Mouse (Mus musculus): ENCODE measurements around the gene Pianp. TPM values are rescaled to one million over a fixed set of nuclear protein-coding genes. Genes with fewer than 3 reads are reported as not detected.

The Pianp gene
- polyA plus RNA-seq (2016; fragmentation: Nextera tagmentation; extraction: Ambion mirVana), result 0.81 and 2.1 TPM in 2 replicates

GRCm38 (mm10) chr6:124996551-124997501 lies at the start of gene Pianp:
Pianp (plus strand) TSS chr6:124996694.
- H3K36me3 ChIP-seq, result no peaks in the 10 kb centered on the region
- H3K27ac ChIP-seq (replicated peaks), result peak within 1 kb of the TSS; percentile 75
- peak; percentile 76 for DNase-seq (ENCODE audit: low spot score)
- peaks cover 100% of the 10 kb centered on the region for H3K27me3 ChIP-seq (ENCODE audit: low read depth, poor library complexity, severe bottlenecking)
- under 1% methylated on average over 69 of the region's 78 CpGs for WGBS
- peaks cover 30% of the 10 kb centered on the region for H3K4me1 ChIP-seq
- H3K4me3 ChIP-seq, result peak within 1 kb of the TSS; percentile 67
- H3K9me3 ChIP-seq (replicated peaks), result no peaks in the 10 kb centered on the region

- Histone ChIP-seq H3K4me3 (no peak overlapping the region), H3K27me3 (ENCODE audit: low read depth, poor library complexity, severe bottlenecking) (no peaks in the 10 kb centered on the region), H3K9me3 (replicated peaks) (peaks cover 11% of the 10 kb centered on the region), H3K27ac (replicated peaks) (no peak overlapping the region), H3K36me3 (peaks cover 42% of the 10 kb centered on the region), H3K4me1 (no peaks in the 10 kb centered on the region)
- no peak for DNase-seq (ENCODE audit: low spot score)
- WGBS, result 86% methylated on average over 2 of the region's 2 CpGs
These were observed 42.3 kb upstream of the Pianp start for GRCm38 (mm10) chr6:124953991-124954715.

- Histone ChIP-seq H3K4me1 (no peaks in the 10 kb centered on the region), H3K36me3 (peaks cover 53% of the 10 kb centered on the region), H3K9me3 (replicated peaks) (peaks cover 11% of the 10 kb centered on the region), H3K27me3 (ENCODE audit: low read depth, poor library complexity, severe bottlenecking) (no peaks in the 10 kb centered on the region), H3K4me3 (no peak overlapping the region), H3K27ac (replicated peaks) (no peak overlapping the region)
- 96% methylated on average over 4 of the region's 4 CpGs for WGBS
- no peak for DNase-seq (ENCODE audit: low spot score)
These were observed 41.3 kb upstream of the Pianp start for GRCm38 (mm10) chr6:124955212-124955611.

GRCm38 (mm10) chr6:124958127-124958526 lies 38.4 kb upstream of the Pianp start:
- no peak overlapping the region for H3K27ac ChIP-seq (replicated peaks)
- WGBS, result 89% methylated on average over 3 of the region's 3 CpGs
- no peak overlapping the region for H3K4me3 ChIP-seq
- H3K27me3 ChIP-seq (ENCODE audit: low read depth, poor library complexity, severe bottlenecking), result no peaks in the 10 kb centered on the region
- no peak for DNase-seq (ENCODE audit: low spot score)
- H3K36me3 ChIP-seq, result peaks cover 80% of the 10 kb centered on the region
- no peaks in the 10 kb centered on the region for H3K9me3 ChIP-seq (replicated peaks)
- no peaks in the 10 kb centered on the region for H3K4me1 ChIP-seq

- Histone ChIP-seq H3K9me3 (replicated peaks) (no peaks in the 10 kb centered on the region), H3K27ac (replicated peaks) (no peak overlapping the region), H3K4me3 (no peak overlapping the region), H3K4me1 (peaks cover 9% of the 10 kb centered on the region), H3K27me3 (ENCODE audit: low read depth, poor library complexity, severe bottlenecking) (no peaks in the 10 kb centered on the region), H3K36me3 (peaks cover 82% of the 10 kb centered on the region)
- no peak for DNase-seq (ENCODE audit: low spot score)
- 95% methylated on average over 13 of the region's 13 CpGs for WGBS
These were observed 36.5 kb upstream of the Pianp start for GRCm38 (mm10) chr6:124959960-124960359.

GRCm38 (mm10) chr6:124961021-124961420 lies 35.5 kb upstream of the Pianp start:
- Histone ChIP-seq H3K9me3 (replicated peaks) (no peaks in the 10 kb centered on the region), H3K4me1 (peaks cover 17% of the 10 kb centered on the region), H3K4me3 (no peak overlapping the region), H3K27ac (replicated peaks) (no peak overlapping the region), H3K36me3 (peaks cover 71% of the 10 kb centered on the region), H3K27me3 (ENCODE audit: low read depth, poor library complexity, severe bottlenecking) (no peaks in the 10 kb centered on the region)
- 95% methylated on average over 12 of the region's 12 CpGs for WGBS
- DNase-seq (ENCODE audit: low spot score), result no peak

- Histone ChIP-seq H3K4me3 (peak overlapping the region; percentile 87), H3K4me1 (peaks cover 21% of the 10 kb centered on the region), H3K36me3 (peaks cover 48% of the 10 kb centered on the region), H3K9me3 (replicated peaks) (peaks cover 3% of the 10 kb centered on the region; the same call in 1 of the 2 replicates), H3K27me3 (ENCODE audit: low read depth, poor library complexity, severe bottlenecking) (no peaks in the 10 kb centered on the region), H3K27ac (replicated peaks) (peak overlapping the region; percentile 97)
- 42% methylated on average over 16 of the region's 16 CpGs for WGBS
- DNase-seq (ENCODE audit: low spot score), result no peak
These were observed 31.9 kb upstream of the Pianp start for GRCm38 (mm10) chr6:124964638-124965037.

- Histone ChIP-seq H3K4me3 (peak within 1 kb of the TSS; percentile 87), H3K4me1 (peaks cover 21% of the 10 kb centered on the region)
- WGBS, result under 1% methylated on average over 68 of the region's 68 CpGs
These were observed 31.3 kb upstream of the Pianp start, which contains the start of gene Cops7a for GRCm38 (mm10) chr6:124965088-124965719. Cops7a (minus strand) TSS chr6:124965538.

GRCm38 (mm10) chr6:124965747-124966146 lies 30.7 kb upstream of the Pianp start:
- WGBS, result 18% methylated on average over 15 of the region's 15 CpGs
- Histone ChIP-seq H3K36me3 (peaks cover 37% of the 10 kb centered on the region), H3K27me3 (ENCODE audit: low read depth, poor library complexity, severe bottlenecking) (no peaks in the 10 kb centered on the region), H3K9me3 (replicated peaks) (peaks cover 3% of the 10 kb centered on the region; the same call in 1 of the 2 replicates), H3K27ac (replicated peaks) (peak overlapping the region; percentile 97), H3K4me1 (peaks cover 21% of the 10 kb centered on the region), H3K4me3 (peak overlapping the region; percentile 87)
- no peak for DNase-seq (ENCODE audit: low spot score)

More at GRCm38 (mm10) chr6:124965088-124965719, 31.3 kb upstream of the Pianp start, which contains the start of gene Cops7a:
- peaks cover 3% of the 10 kb centered on the region; the same call in 1 of the 2 replicates for H3K9me3 ChIP-seq (replicated peaks)
- peaks cover 43% of the 10 kb centered on the region for H3K36me3 ChIP-seq
- peak; percentile 97 for DNase-seq (ENCODE audit: low spot score)
- H3K27ac ChIP-seq (replicated peaks), result peak within 1 kb of the TSS; percentile 97
- no peaks in the 10 kb centered on the region for H3K27me3 ChIP-seq (ENCODE audit: low read depth, poor library complexity, severe bottlenecking)

- Histone ChIP-seq H3K4me3 (peak overlapping the region; percentile 87), H3K27me3 (ENCODE audit: low read depth, poor library complexity, severe bottlenecking) (no peaks in the 10 kb centered on the region)
These were observed 29.9 kb upstream of the Pianp start for GRCm38 (mm10) chr6:124966466-124967118.

GRCm38 (mm10) chr6:124967766-124968165 lies 28.7 kb upstream of the Pianp start:
- WGBS, result 73% methylated on average over 4 of the region's 4 CpGs
- peaks cover 3% of the 10 kb centered on the region; the same call in 1 of the 2 replicates for H3K9me3 ChIP-seq (replicated peaks)
- no peak overlapping the region for H3K27ac ChIP-seq (replicated peaks)
- peaks cover 17% of the 10 kb centered on the region for H3K36me3 ChIP-seq
- peak; percentile 47 for DNase-seq (ENCODE audit: low spot score)
- peaks cover 21% of the 10 kb centered on the region for H3K4me1 ChIP-seq
- no peak overlapping the region for H3K4me3 ChIP-seq
- H3K27me3 ChIP-seq (ENCODE audit: low read depth, poor library complexity, severe bottlenecking), result no peaks in the 10 kb centered on the region

More at GRCm38 (mm10) chr6:124966466-124967118, 29.9 kb upstream of the Pianp start:
- Histone ChIP-seq H3K27ac (replicated peaks) (no peak overlapping the region), H3K9me3 (replicated peaks) (peaks cover 3% of the 10 kb centered on the region; the same call in 1 of the 2 replicates), H3K4me1 (peaks cover 21% of the 10 kb centered on the region), H3K36me3 (peaks cover 29% of the 10 kb centered on the region)
- 96% methylated on average over 7 of the region's 7 CpGs for WGBS
- DNase-seq (ENCODE audit: low spot score), result no peak

- WGBS, result 91% methylated on average over 4 of the region's 4 CpGs
- no peak overlapping the region for H3K27ac ChIP-seq (replicated peaks)
- peaks cover 63% of the 10 kb centered on the region for H3K27me3 ChIP-seq (ENCODE audit: low read depth, poor library complexity, severe bottlenecking)
- peaks cover 12% of the 10 kb centered on the region for H3K9me3 ChIP-seq (replicated peaks)
- DNase-seq (ENCODE audit: low spot score), result no peak
- no peaks in the 10 kb centered on the region for H3K36me3 ChIP-seq
- H3K4me1 ChIP-seq, result peaks cover 21% of the 10 kb centered on the region
- H3K4me3 ChIP-seq, result no peak overlapping the region
These were observed 4.3 kb upstream of the Pianp start for GRCm38 (mm10) chr6:124992241-124992640.
